Mouse (Mus musculus) G1E (cell line): ENCODE data around the gene Hoxd13. TPM values are rescaled to one million over a fixed set of nuclear protein-coding genes. Genes with fewer than 3 reads are reported as not detected.

ENCODE experiments used
- ATAC-seq: 2 replicates; pipeline ENCODE4 v1.8.0; 2016; ENCODE audit warnings: mild to moderate bottlenecking; ENCODE audit not compliant: insufficient number of reproducible peaks, poor library complexity, low FRiP score, severe bottlenecking; ENCODE audit errors: extremely low read depth
- DNase-seq: peaks from one replicate; pipeline ENCODE4 v3.0.0; 2012; ENCODE audit warnings: low spot score
- H3K27me3 ChIP-seq: 2 replicates; pipeline ENCODE4 v1.6.1; 2012; ENCODE audit warnings: mild to moderate bottlenecking, low read length, inconsistent platforms; ENCODE audit not compliant: insufficient read depth
- H3K36me3 ChIP-seq: replicated peaks from 2 replicates; pipeline ENCODE3; 2012; ENCODE audit warnings: mild to moderate bottlenecking, inconsistent platforms
- H3K4me1 ChIP-seq: 2 replicates; pipeline ENCODE4 v1.6.1; 2012; ENCODE audit warnings: low read depth, low read length, inconsistent platforms, mixed read lengths; ENCODE audit not compliant: insufficient read depth
- H3K4me3 ChIP-seq: 2 replicates; pipeline ENCODE4 v1.5.1; 2012; ENCODE audit warnings: low read depth, mild to moderate bottlenecking, inconsistent platforms, low read length, moderate library complexity, mixed read lengths
- H3K9me3 ChIP-seq: replicated peaks from 2 replicates; pipeline ENCODE4 v1.6.1; 2012; ENCODE audit warnings: inconsistent platforms
- CTCF ChIP-seq: IDR thresholded peaks from 2 replicates; pipeline ENCODE4 v1.5.1; 2012; ENCODE audit warnings: low read depth, low read length, inconsistent platforms, mixed read lengths
- GATA1 ChIP-seq: IDR thresholded peaks from 2 replicates; pipeline ENCODE4 v1.6.1; 2012; ENCODE audit warnings: borderline replicate concordance, low read length, inconsistent platforms, mixed read lengths
- GATA2 ChIP-seq: IDR thresholded peaks from 2 replicates; pipeline ENCODE4 v1.6.1; 2012; ENCODE audit warnings: low read depth, low read length, inconsistent platforms, borderline replicate concordance
- POLR2AphosphoS5 ChIP-seq: IDR thresholded peaks from 2 replicates; pipeline ENCODE4 v1.6.1; 2012; ENCODE audit warnings: low read depth, low read length, inconsistent platforms; ENCODE audit not compliant: insufficient replicate concordance
- TAL1 ChIP-seq: conservative IDR thresholded peaks from 2 replicates; pipeline ENCODE4 v1.6.1; 2012; ENCODE audit warnings: low read depth, low read length, inconsistent platforms, mixed read lengths
- polyA plus RNA-seq: library from polyadenylated mRNA; stranded (reverse); fragments of >175 nt; gene quantifications from 2 replicates; pipeline ENCODE4 v1.2.3, GENCODE M21; 2012
- total RNA-seq, 2 experiments: library from RNA; stranded (forward) in 1 of 2; stranded (reverse) in 1 of 2; fragments of 200-1000 nt in 1 of 2; fragments of >200 nt in 1 of 2; fragmentation: Nextera tagmentation in 1 of 2; gene quantifications; 2 replicates each; pipeline ENCODE4 v1.2.3; 2014 to 2017

The Hoxd13 gene
- total and polyA plus RNA-seq, 3 experiments, result 0.05 TPM; not detected in 2

DNA sequence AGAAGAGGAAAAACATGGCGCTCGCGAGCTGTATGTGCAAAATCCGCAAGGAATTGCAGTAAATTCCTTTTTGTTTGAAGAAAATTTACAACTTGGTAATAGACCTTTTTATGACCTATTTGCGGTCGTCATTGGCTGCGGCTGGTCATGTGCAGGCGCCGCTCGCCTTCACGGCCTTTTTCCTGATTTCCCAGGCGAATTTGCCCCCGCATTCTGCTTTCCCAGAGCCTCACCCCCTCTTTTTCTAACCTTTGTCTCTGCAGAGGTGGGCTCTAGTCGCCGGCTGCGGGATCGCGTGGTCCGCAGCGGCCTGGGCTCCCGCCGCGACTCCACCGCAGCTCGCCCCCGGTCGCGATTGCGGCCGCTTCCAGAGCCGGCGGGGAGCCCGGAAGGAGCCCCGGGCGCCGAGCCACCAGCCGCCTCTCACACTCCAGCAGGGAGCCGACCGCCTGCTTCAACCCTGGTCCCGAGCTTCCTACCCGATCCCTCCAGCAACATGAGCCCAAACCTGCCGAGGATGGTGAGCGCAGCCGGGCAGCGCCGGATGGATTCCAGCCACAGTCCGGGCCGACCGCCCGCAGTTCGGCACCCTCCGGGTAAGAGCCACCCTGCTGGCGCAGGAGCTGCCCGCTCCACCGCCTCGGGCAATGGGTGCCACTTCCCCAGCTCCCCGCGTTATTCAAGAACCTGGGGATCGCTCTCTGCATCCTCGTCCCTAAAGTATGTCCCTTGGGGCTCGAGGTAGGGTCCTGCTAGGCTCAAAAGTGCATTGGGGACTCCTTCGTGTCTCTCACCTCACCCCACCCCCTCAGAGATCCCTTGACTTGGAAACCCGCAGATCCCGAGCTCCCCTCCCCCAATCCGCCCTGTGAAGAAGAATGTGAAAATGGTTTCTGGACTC is 43.9 kb downstream of the Hoxd13 start, which contains the start of the genes Hoxd3 and Hoxd4:
TSS of gene Hoxd3 (plus strand) at position 207 of the 901 bp plus-strand sequence.
TSS of gene Hoxd4 (plus strand) at position 209 of the 901 bp plus-strand sequence.
- Histone ChIP-seq H3K27me3 (peaks cover 33% of the 10 kb centered on the region), H3K4me1 (peaks cover 13% of the 10 kb centered on the region), H3K36me3 (no peaks in the 10 kb centered on the region), H3K4me3 (peak within 1 kb of the TSS; percentile 61), H3K9me3 (no peaks in the 10 kb centered on the region)
- TF ChIP-seq CTCF, result no peak
- no peak for TF ChIP-seq GATA1
- TF ChIP-seq TAL1, result no peak
- no peak for TF ChIP-seq GATA2
- no peak for ATAC-seq
- DNase-seq, result no peak

DNA sequence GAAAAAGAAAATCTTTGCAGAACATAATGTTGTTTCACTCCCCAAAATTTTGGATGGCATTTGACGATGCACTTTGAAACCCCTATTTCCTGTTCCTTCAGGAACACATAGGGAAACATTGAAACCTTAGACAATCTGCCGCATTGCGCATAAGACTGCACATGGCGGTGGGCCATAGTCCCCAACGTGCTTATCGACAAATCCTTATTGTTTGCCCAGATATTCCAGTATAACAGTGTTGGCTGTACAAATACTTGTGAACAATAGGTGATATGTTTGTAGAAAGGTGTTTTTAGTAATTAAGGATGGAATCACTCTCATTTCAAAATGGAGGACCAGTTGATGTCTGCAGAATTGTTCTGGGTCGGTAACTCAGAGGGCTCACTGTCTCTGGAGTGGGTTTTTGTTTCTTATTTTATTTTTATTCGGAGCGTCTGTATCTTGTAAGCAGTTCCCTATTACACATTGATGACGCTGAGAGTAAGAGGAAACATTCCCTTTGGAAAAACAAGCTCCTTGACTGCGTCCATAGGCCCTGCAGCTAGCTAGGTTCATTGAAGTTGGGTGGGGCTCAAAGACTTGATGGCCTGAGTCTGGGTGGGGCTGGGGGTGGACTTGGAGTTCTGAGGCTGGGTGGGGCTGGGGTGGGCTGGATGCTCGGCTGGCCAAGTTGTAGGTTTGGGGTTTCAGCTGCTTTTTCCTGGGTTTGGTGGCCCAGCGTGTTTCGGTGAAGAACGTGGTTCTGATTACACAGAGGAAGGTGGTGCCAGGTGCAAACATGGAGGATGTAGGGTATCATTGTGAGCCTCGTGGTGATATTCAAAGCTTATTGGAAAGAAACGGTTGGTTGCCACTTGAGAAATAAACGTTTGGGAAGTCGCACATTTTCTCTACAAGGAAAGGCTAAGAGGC is 45.4 kb downstream of the Hoxd13 start:
- peaks cover 13% of the 10 kb centered on the region for H3K4me1 ChIP-seq
- no peak for ATAC-seq
- no peaks in the 10 kb centered on the region for H3K9me3 ChIP-seq
- H3K27me3 ChIP-seq, result peaks cover 33% of the 10 kb centered on the region
- no peak for DNase-seq
- TF ChIP-seq GATA1 (no peak), POLR2AphosphoS5 (no peak), TAL1 (no peak), GATA2 (no peak), CTCF (no peak)
- no peak overlapping the region for H3K4me3 ChIP-seq
- no peaks in the 10 kb centered on the region for H3K36me3 ChIP-seq

DNA sequence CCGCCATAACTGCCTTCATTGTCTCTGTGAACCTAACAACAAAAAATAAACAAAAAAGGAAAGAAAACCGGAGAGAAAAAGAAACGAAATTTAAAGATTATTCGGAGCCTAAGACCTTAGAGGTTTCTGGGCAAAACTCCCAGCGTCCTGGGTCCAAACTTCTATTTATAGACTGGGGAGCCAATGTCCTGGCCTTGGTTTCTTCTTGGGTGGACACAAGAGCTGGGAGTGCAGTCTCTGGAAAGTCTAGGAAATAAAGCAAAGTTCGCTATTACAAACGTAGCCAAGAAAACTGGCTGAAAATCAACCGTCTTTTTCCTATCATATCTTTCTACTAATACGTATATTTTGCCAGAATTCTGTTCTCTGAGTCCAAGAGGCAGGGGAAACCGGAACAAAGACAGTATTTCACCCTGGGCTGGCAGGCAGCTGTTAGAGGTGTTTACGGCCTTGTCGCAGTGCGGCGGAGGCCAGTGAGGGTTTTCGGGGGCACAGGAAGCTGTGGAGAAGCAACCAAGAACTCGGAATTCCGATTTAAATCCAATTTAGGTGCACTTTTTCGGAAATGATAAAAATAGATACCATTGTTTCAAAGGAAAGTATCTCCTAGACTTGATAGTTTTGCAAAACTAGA is 46.2 kb downstream of the Hoxd13 start:
- ATAC-seq (no peak), DNase-seq (no peak)
- Histone ChIP-seq H3K4me3 (no peak overlapping the region), H3K4me1 (peaks cover 13% of the 10 kb centered on the region), H3K36me3 (no peaks in the 10 kb centered on the region), H3K27me3 (peaks cover 33% of the 10 kb centered on the region), H3K9me3 (no peaks in the 10 kb centered on the region)
- TF ChIP-seq GATA2 (no peak), CTCF (no peak), GATA1 (no peak), TAL1 (no peak), POLR2AphosphoS5 (no peak)

DNA sequence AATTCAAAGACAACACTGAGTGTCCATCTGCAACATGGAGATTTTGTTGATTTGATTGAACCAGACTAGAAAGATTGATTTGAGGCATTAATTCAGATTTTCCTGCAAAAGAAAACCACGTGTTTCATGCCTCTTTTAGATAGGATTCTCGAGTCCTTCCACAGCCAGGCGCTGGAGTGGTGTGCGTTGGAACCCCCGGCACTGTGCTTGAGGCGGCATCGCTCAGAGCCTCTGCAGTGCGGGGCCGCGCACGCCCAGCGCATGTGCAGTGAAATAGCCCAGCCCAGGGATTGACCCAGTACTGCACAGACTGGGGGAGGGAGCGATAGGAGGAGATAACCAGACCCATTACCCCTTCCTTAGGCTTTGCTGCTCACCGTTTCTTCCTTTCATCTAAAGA is 46.8 kb downstream of the Hoxd13 start:
- DNase-seq (no peak), ATAC-seq (no peak)
- H3K4me1 ChIP-seq, result peaks cover 13% of the 10 kb centered on the region
- H3K4me3 ChIP-seq, result no peak overlapping the region; the same call in 1 of the 2 replicates
- peaks cover 35% of the 10 kb centered on the region for H3K27me3 ChIP-seq
- no peaks in the 10 kb centered on the region for H3K9me3 ChIP-seq
- H3K36me3 ChIP-seq, result no peaks in the 10 kb centered on the region
- TF ChIP-seq TAL1 (no peak), GATA1 (no peak)

DNA sequence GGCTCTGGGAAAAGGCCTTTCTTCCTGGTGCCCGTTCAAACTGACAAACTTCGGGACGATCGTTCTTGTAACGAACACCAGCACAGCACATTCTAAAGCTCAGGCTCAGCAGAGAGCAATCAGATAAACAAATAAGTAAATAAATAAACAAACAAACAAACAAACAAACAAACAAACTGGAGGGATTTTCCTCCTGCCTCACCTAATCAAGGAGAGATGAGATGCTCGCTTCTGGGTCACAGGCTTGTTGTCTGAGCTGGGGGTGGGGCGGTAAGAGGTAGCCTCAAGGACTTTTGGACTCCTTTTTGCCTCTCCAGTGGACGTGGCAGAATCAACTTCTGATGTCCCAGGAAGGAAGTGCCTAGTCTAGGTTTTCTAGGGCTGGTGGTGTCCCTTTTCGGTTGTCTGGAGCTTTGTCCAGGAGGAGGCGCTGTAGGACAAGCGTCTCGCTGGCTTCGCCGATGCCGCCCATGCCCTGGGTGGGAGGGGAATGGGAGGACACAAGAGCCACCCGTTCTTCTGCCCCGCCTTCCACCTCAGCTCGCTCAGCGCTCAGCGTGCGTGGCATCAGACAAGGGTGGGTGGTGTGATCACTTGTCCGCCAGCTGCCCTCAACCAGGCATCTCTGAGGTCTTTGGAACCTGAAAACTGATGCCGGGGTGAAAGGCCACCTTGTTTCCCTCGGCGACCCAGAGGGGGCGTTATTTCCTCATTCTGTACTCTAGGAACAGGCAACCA is 47.6 kb downstream of the Hoxd13 start:
- ATAC-seq (peak; percentile 80), DNase-seq (peak; percentile 86)
- H3K36me3 ChIP-seq, result no peaks in the 10 kb centered on the region
- H3K4me1 ChIP-seq, result peaks cover 13% of the 10 kb centered on the region
- no peaks in the 10 kb centered on the region for H3K9me3 ChIP-seq
- H3K27me3 ChIP-seq, result peaks cover 32% of the 10 kb centered on the region
- peak overlapping the region; percentile 69 for H3K4me3 ChIP-seq
- TF ChIP-seq TAL1, result no peak
- no peak for TF ChIP-seq POLR2AphosphoS5
- no peak for TF ChIP-seq GATA1
- no peak for TF ChIP-seq GATA2
- TF ChIP-seq CTCF, result peak; percentile 54
